Mouse (Mus musculus): Measurements from ENCODE around the gene Sbno1. TPM values are rescaled to one million over a fixed set of nuclear protein-coding genes. Genes with fewer than 3 reads are reported as not detected.

The Sbno1 gene
- polyA plus RNA-seq, 1 experiment from 2014 or later: 80.8 TPM

DNA sequence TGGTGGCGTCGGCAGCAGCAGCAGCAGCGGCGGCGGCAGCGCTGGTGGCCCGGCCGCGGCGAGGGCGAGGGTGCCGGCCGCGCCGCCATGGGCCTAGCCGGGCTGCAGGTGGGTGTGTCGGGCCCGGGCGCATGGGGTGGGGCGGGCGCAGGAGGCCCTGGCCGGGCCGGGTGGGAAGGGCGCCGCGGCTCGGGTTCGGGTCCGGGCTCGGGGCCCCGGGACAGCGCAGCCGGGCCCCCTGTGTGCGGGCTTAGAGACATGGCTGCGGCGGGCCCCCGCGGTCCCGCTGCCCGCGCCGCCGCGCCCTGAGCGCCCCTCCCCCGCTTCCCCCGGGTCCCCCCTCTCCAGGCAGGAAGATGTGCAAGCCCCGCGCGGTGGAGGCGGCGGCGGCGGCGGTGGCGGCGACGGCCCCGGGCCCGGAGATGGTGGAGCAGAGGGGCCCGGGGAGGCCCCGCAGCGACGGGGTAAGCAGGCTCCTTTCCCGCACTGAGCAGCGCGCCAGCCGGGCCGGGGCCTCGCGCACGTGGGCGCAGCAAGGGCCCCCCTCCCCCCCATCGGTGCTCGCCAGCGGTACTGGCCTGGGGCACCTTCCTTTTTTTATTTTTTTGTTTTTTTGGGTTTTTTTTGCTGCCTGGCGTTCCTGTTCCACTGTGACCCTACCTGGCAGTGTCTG is 20.0 kb upstream of the Sbno1 start:
- peak; percentile 64 for ATAC-seq (ENCODE audit: low read depth)
- Histone ChIP-seq H3K9me3 (ENCODE audit: control insufficient read depth, low read length) (no peaks in the 10 kb centered on the region), H3K27me3 (ENCODE audit: control insufficient read depth, insufficient read depth, low read depth, low read length) (no peaks in the 10 kb centered on the region), H3K36me3 (ENCODE audit: control insufficient read depth, insufficient read depth, low read length) (peaks cover 27% of the 10 kb centered on the region), H3K4me2 (ENCODE audit: low read depth, low read length) (peak overlapping the region; percentile 92), H3K27ac (ENCODE audit: low read length) (peak overlapping the region; percentile 88), H3K4me3 (ENCODE audit: low read length) (peak overlapping the region; percentile 86), H3K4me1 (replicated peaks; ENCODE audit: control insufficient read depth, insufficient read depth, low read length) (peaks cover 17% of the 10 kb centered on the region), H3K9ac (ENCODE audit: low read length) (peak overlapping the region; percentile 89)
- WGBS: under 1% methylated on average over 50 of the region's 77 CpGs

DNA sequence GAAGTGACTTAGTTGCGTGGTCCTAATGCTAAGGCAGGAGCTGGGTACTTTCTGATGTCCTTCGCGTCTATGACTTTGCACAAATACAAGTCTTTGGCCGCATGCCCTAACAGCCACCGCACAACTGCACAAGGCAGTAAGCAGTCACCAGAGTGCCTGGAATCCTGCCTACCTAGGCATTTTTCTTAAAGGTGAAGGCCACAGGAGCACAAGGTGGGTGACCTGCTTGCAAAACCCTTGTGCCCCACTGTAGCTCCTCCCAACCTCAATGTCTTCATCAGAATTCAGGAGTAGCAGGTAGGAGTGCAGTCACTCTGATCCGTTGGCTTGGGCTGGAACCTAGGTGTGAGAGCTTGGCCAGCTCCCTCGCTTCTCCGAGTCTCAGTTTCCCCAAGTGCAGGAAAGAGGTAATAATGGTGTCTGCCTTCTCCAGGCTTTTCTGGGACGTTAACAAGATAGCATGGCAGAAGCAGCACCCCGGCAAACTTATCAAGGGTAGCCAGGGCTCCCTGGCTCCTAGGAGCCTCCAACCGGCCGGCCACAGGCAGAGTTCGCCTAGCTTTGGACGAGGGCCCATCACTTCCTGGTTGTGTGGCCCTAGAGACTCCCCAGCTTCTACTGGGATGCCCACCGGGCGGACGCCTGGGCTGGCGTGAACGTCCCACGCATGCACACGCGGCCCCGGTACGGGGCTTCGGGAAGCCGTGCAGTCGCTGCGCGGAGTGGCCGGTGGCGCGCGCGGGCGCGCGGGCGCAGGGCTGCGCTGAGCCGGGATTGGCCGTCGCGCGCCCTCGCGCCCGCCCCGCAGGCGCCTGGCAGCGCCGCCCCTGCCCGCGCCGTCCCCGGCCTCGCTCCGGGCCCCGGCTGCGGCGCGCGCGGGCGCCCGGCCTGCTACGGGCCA is 19.1 kb upstream of the Sbno1 start:
- H3K27me3 ChIP-seq (ENCODE audit: control insufficient read depth, insufficient read depth, low read depth, low read length): no peaks in the 10 kb centered on the region
- peak overlapping the region; percentile 92 for H3K4me2 ChIP-seq (ENCODE audit: low read depth, low read length)
- ATAC-seq (ENCODE audit: low read depth): peak; percentile 91
- H3K9ac ChIP-seq (ENCODE audit: low read length): peak overlapping the region; percentile 89
- 4% methylated on average over 40 of the region's 66 CpGs for WGBS
- peak overlapping the region; percentile 86 for H3K4me3 ChIP-seq (ENCODE audit: low read length)
- H3K27ac ChIP-seq (ENCODE audit: low read length): peak overlapping the region; percentile 88
- no peaks in the 10 kb centered on the region for H3K9me3 ChIP-seq (ENCODE audit: control insufficient read depth, low read length)
- peaks cover 20% of the 10 kb centered on the region for H3K36me3 ChIP-seq (ENCODE audit: control insufficient read depth, insufficient read depth, low read length)
- peaks cover 20% of the 10 kb centered on the region for H3K4me1 ChIP-seq (replicated peaks; ENCODE audit: control insufficient read depth, insufficient read depth, low read length)

DNA sequence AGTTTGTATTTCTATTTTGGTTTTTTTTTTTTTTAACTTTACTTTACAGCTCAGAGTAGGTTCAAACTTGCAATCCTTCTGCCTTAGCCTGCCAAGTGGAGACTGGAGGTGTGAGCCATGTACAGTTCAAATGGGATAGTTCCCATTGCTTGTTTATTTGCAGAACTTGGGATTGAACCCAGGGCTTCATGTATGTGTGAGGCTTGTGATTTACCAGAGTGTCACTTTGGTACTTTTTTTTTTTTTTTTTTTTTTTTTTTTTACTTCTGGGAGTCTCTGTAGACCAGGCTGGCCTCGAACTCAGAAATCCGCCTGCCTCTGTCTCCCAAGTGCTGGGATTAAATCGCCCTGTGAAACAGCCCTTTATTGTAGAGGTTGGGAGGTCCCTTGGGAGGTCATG is 18.4 kb upstream of the Sbno1 start:
- Histone ChIP-seq H3K27ac (ENCODE audit: low read length) (no peak overlapping the region), H3K27me3 (ENCODE audit: control insufficient read depth, insufficient read depth, low read depth, low read length) (no peaks in the 10 kb centered on the region), H3K4me1 (replicated peaks; ENCODE audit: control insufficient read depth, insufficient read depth, low read length) (peaks cover 20% of the 10 kb centered on the region), H3K9ac (ENCODE audit: low read length) (peak overlapping the region; percentile 89; the same call in 1 of the 2 replicates), H3K4me3 (ENCODE audit: low read length) (no peak overlapping the region), H3K4me2 (ENCODE audit: low read depth, low read length) (peak overlapping the region; percentile 92; the same call in 1 of the 2 replicates), H3K36me3 (ENCODE audit: control insufficient read depth, insufficient read depth, low read length) (peaks cover 15% of the 10 kb centered on the region), H3K9me3 (ENCODE audit: control insufficient read depth, low read length) (no peaks in the 10 kb centered on the region)
- ATAC-seq (ENCODE audit: low read depth): no peak
- 66% methylated on average over 3 of the region's 3 CpGs for WGBS

DNA sequence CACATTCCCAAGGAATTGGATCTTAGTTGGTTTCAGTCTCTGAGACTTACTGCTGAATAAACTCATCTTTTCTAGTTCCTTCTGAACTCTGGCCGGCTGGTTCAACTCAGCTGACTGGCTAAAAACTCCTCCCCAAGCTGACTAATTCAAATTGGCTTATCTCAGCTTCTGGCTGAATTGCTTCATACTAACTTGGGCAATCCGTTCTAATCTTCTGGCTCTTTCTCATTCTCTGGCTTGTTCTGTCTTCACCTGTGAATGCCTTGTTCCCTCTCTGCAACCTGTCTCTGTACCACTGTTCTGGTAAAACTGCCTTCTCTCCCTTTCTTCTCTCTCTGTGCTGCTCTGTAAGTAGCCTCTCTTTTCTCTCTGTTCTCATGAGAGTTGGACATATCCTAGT is 16.8 kb upstream of the Sbno1 start:
- Histone ChIP-seq H3K4me1 (replicated peaks; ENCODE audit: control insufficient read depth, insufficient read depth, low read length) (peaks cover 25% of the 10 kb centered on the region), H3K4me3 (ENCODE audit: low read length) (no peak overlapping the region), H3K36me3 (ENCODE audit: control insufficient read depth, insufficient read depth, low read length) (peaks cover 2% of the 10 kb centered on the region; the same call in 1 of the 2 replicates), H3K9ac (ENCODE audit: low read length) (no peak overlapping the region), H3K9me3 (ENCODE audit: control insufficient read depth, low read length) (no peaks in the 10 kb centered on the region), H3K27me3 (ENCODE audit: control insufficient read depth, insufficient read depth, low read depth, low read length) (no peaks in the 10 kb centered on the region), H3K27ac (ENCODE audit: low read length) (no peak overlapping the region), H3K4me2 (ENCODE audit: low read depth, low read length) (no peak overlapping the region)
- 76% methylated on average over 2 of the region's 2 CpGs for WGBS
- ATAC-seq (ENCODE audit: low read depth): no peak

DNA sequence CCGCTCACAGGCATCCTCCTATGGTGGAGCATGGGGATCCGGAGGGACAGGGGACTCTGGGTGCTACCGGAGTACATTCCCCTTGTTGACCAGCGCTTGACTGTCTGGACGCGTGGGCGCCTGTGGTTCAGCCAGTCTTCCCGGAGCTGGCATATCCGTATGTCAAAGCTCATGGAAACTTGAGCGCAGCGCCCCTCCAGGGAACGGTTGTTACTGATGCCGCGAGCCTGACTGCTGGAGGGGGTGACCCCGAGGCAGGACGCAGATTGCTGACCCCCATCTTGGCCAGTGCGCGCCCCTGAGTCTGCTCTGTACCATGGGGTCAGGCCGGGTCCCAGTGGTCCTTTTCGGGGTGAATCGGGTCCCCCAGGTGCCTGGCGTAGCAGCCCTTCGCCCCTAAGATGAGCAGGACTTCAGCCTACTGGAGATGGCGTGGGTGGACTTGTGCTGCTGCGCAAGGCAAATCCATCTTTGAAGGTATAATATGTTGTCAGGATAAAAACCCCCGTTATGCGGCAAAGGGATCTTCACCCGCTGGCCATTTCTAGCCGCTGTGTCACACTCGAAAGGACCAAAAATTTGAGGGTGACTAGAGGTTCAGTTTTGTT is 14.4 kb upstream of the Sbno1 start:
- Histone ChIP-seq H3K9me3 (ENCODE audit: control insufficient read depth, low read length) (no peaks in the 10 kb centered on the region), H3K27ac (ENCODE audit: low read length) (peak overlapping the region; percentile 94), H3K4me1 (replicated peaks; ENCODE audit: control insufficient read depth, insufficient read depth, low read length) (peaks cover 15% of the 10 kb centered on the region), H3K9ac (ENCODE audit: low read length) (peak overlapping the region; percentile 80), H3K27me3 (ENCODE audit: control insufficient read depth, insufficient read depth, low read depth, low read length) (no peaks in the 10 kb centered on the region), H3K36me3 (ENCODE audit: control insufficient read depth, insufficient read depth, low read length) (no peaks in the 10 kb centered on the region), H3K4me2 (ENCODE audit: low read depth, low read length) (peak overlapping the region; percentile 85), H3K4me3 (ENCODE audit: low read length) (peak overlapping the region; percentile 90)
- under 1% methylated on average over 30 of the region's 30 CpGs for WGBS
- ATAC-seq (ENCODE audit: low read depth): peak; percentile 67

DNA sequence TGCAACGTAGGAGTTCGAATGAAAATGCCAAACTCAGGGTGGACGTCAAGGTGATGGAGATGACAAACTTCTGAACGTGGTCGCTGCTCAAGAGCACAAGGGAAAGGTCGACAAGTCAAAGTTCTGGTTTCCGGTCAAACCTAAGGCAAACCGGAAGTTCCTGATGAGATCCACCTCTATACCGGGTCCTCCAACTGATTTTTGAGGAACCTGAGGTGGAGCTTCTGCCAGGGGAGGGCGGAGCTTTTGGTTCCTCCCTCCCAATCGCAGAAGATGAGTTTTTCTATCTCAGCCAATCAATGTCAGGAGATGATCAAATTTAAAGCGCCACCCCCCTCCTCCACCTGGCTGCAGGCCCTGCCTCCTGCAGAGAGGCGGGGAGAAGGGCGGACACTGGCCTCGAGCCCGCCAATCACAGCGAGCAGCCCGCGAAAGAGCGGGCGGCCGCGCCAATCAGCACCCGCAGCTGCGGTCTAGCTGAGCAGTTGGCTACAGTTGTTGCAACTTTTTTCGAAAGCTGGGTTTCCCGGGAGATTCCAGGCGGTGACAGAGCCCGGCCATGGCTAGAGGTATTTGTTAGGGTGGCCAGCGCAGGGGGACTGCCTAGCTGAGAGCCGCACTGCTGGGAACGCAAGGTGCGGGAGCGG is 13.8 kb upstream of the Sbno1 start, which contains the start of gene Kmt5a:
TSS of gene Kmt5a (plus strand) at position 484 of the 647 bp plus-strand sequence.
- Histone ChIP-seq H3K4me1 (replicated peaks; ENCODE audit: control insufficient read depth, insufficient read depth, low read length) (peaks cover 11% of the 10 kb centered on the region), H3K27ac (ENCODE audit: low read length) (peak within 1 kb of the TSS; percentile 94), H3K27me3 (ENCODE audit: control insufficient read depth, insufficient read depth, low read depth, low read length) (no peaks in the 10 kb centered on the region), H3K36me3 (ENCODE audit: control insufficient read depth, insufficient read depth, low read length) (no peaks in the 10 kb centered on the region), H3K4me2 (ENCODE audit: low read depth, low read length) (peak within 1 kb of the TSS; percentile 85), H3K9ac (ENCODE audit: low read length) (peak within 1 kb of the TSS; percentile 80), H3K4me3 (ENCODE audit: low read length) (peak within 1 kb of the TSS; percentile 90), H3K9me3 (ENCODE audit: control insufficient read depth, low read length) (no peaks in the 10 kb centered on the region)
- under 1% methylated on average over 34 of the region's 34 CpGs for WGBS
- ATAC-seq (ENCODE audit: low read depth): peak; percentile 99

DNA sequence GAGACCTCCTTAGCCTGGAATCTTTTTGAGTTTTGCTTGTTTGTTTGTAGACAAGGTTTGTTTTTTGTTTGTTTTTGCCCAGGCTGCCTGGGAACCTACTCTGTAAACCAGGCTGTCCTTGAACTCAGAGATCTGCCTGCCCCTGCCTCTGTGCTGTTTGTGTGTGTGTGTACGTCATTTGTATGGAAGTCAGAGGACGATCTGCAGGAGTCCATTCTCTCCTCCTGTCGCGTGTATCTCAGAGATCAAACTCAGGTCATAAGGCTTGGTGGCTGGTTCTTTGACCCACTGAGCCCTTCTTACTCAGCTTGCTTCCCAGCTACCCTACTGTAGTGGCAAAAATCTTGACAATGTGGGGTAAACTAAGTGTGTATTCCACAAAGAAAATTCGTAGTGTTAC is 12.9 kb upstream of the Sbno1 start:
- Histone ChIP-seq H3K27me3 (ENCODE audit: control insufficient read depth, insufficient read depth, low read depth, low read length) (no peaks in the 10 kb centered on the region), H3K4me3 (ENCODE audit: low read length) (peak overlapping the region; percentile 90; the same call in 1 of the 2 replicates), H3K9ac (ENCODE audit: low read length) (peak overlapping the region; percentile 44; the same call in 1 of the 2 replicates), H3K4me2 (ENCODE audit: low read depth, low read length) (peak overlapping the region; percentile 85), H3K9me3 (ENCODE audit: control insufficient read depth, low read length) (no peaks in the 10 kb centered on the region), H3K36me3 (ENCODE audit: control insufficient read depth, insufficient read depth, low read length) (no peaks in the 10 kb centered on the region), H3K27ac (ENCODE audit: low read length) (peak overlapping the region; percentile 79), H3K4me1 (replicated peaks; ENCODE audit: control insufficient read depth, insufficient read depth, low read length) (peaks cover 10% of the 10 kb centered on the region; the same call in 1 of the 2 replicates)
- ATAC-seq (ENCODE audit: low read depth): no peak
- 63% methylated on average over 5 of the region's 5 CpGs for WGBS

DNA sequence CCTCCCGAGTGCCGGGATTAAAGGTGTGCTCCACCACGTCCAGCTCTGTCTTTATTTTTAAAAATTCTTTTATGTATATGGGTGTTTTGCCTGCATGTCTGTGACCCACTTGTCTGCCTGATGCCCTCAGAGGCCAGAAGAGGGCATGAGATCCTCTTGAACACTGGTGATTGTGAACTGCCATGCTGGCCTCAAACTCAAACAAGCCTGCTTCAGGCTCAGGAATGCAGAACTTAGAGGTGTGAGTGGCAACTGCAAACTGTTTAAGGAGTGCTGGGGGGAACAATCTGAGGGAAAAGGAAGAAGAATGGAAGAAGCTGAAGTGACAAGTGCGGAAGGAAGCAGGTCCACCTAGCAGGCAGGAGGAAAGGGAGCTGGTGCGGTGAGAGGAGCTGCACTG is 12.4 kb upstream of the Sbno1 start:
- no peaks in the 10 kb centered on the region for H3K9me3 ChIP-seq (ENCODE audit: control insufficient read depth, low read length)
- no peak overlapping the region for H3K4me3 ChIP-seq (ENCODE audit: low read length)
- no peaks in the 10 kb centered on the region for H3K27me3 ChIP-seq (ENCODE audit: control insufficient read depth, insufficient read depth, low read depth, low read length)
- ATAC-seq (ENCODE audit: low read depth): no peak
- H3K27ac ChIP-seq (ENCODE audit: low read length): peak overlapping the region; percentile 79
- peak overlapping the region; percentile 44; the same call in 1 of the 2 replicates for H3K9ac ChIP-seq (ENCODE audit: low read length)
- H3K4me1 ChIP-seq (replicated peaks; ENCODE audit: control insufficient read depth, insufficient read depth, low read length): peaks cover 10% of the 10 kb centered on the region; the same call in 1 of the 2 replicates
- 78% methylated on average over 5 of the region's 5 CpGs for WGBS
- no peak overlapping the region for H3K4me2 ChIP-seq (ENCODE audit: low read depth, low read length)
- no peaks in the 10 kb centered on the region for H3K36me3 ChIP-seq (ENCODE audit: control insufficient read depth, insufficient read depth, low read length)

All from lung, embryonic 16.5 days (tissue).